Mouse (Mus musculus): ENCODE measurements around the gene Tprkb. TPM values are rescaled to one million over a fixed set of nuclear protein-coding genes. Genes with fewer than 3 reads are reported as not detected.
"Not testable (repeated sequence)": the region's sequence is repeated elsewhere in the genome, so short reads cannot be mapped to it uniquely, and the experiment has no call there.

Gene Tprkb
- polyA plus RNA-seq, 1 experiment from 2014 or later, result 41.0 TPM

GRCm38 (mm10) chr6:85895061-85895648 is 16.5 kb upstream of the Tprkb start:
- H3K36me3 ChIP-seq; H3K4me2 ChIP-seq; ATAC-seq (replicated peaks; ENCODE audit: low FRiP score); H3K27ac ChIP-seq; H3K4me1 ChIP-seq; H3K27me3 ChIP-seq; H3K9ac ChIP-seq; H3K4me3 ChIP-seq (replicated peaks); H3K9me3 ChIP-seq (replicated peaks): not testable (repeated sequence)
- 77% methylated on average over 25 of the region's 25 CpGs for WGBS

GRCm38 (mm10) chr6:85898596-85899475 is 12.8 kb upstream of the Tprkb start:
- not testable (repeated sequence) for H3K4me2 ChIP-seq; H3K36me3 ChIP-seq; H3K9me3 ChIP-seq (replicated peaks); H3K27ac ChIP-seq; H3K27me3 ChIP-seq; H3K9ac ChIP-seq; H3K4me1 ChIP-seq; H3K4me3 ChIP-seq (replicated peaks); ATAC-seq (replicated peaks; ENCODE audit: low FRiP score)
- WGBS, result 77% methylated on average over 7 of the region's 8 CpGs

- H3K9me3 ChIP-seq (replicated peaks), result no peaks in the 10 kb centered on the region
- WGBS, result 96% methylated on average over 2 of the region's 2 CpGs
- H3K9ac ChIP-seq, result no peak overlapping the region
- H3K27ac ChIP-seq, result no peak overlapping the region
- H3K4me3 ChIP-seq (replicated peaks), result no peak overlapping the region
- no peak for ATAC-seq (replicated peaks; ENCODE audit: low FRiP score)
- H3K36me3 ChIP-seq, result no peaks in the 10 kb centered on the region
- no peaks in the 10 kb centered on the region for H3K4me1 ChIP-seq
- H3K27me3 ChIP-seq, result no peaks in the 10 kb centered on the region
- H3K4me2 ChIP-seq, result no peak overlapping the region
These were observed 9.4 kb upstream of the Tprkb start for GRCm38 (mm10) chr6:85902303-85902702.

- H3K27ac ChIP-seq; H3K9me3 ChIP-seq (replicated peaks); H3K36me3 ChIP-seq; H3K27me3 ChIP-seq; H3K4me1 ChIP-seq; H3K9ac ChIP-seq: not testable (repeated sequence)
- peak within 1 kb of the TSS; percentile 53 for H3K4me2 ChIP-seq
- ATAC-seq (replicated peaks; ENCODE audit: low FRiP score), result peak; percentile 67
- WGBS, result 18% methylated on average over 20 of the region's 20 CpGs
- peak within 1 kb of the TSS; percentile 38 for H3K4me3 ChIP-seq (replicated peaks)
These were observed 7.0 kb upstream of the Tprkb start, which contains the start of gene Nat8f4 for GRCm38 (mm10) chr6:85904642-85905061. Gene Nat8f4, minus strand, starts transcription at chr6:85904884.

GRCm38 (mm10) chr6:85906911-85907351 is 4.7 kb upstream of the Tprkb start:
- 0 out of 2 replicates have a peak, but pooled peaks have one; percentile 13 for ATAC-seq (replicated peaks; ENCODE audit: low FRiP score)
- not testable (repeated sequence) for H3K9ac ChIP-seq; H3K4me3 ChIP-seq (replicated peaks); H3K4me2 ChIP-seq; H3K27ac ChIP-seq; H3K9me3 ChIP-seq (replicated peaks); H3K27me3 ChIP-seq; H3K36me3 ChIP-seq; H3K4me1 ChIP-seq
- 61% methylated on average over 2 of the region's 2 CpGs for WGBS

- ATAC-seq (replicated peaks; ENCODE audit: low FRiP score), result no peak
- no peaks in the 10 kb centered on the region for H3K9me3 ChIP-seq (replicated peaks)
- WGBS, result 68% methylated on average over 3 of the region's 3 CpGs
- no peak overlapping the region for H3K4me2 ChIP-seq
- H3K27me3 ChIP-seq, result no peaks in the 10 kb centered on the region
- H3K4me3 ChIP-seq (replicated peaks), result no peak overlapping the region
- H3K9ac ChIP-seq, result no peak overlapping the region
- no peaks in the 10 kb centered on the region for H3K36me3 ChIP-seq
- no peaks in the 10 kb centered on the region for H3K4me1 ChIP-seq
- H3K27ac ChIP-seq, result no peak overlapping the region
These were observed 3.3 kb upstream of the Tprkb start for GRCm38 (mm10) chr6:85908341-85908740.

GRCm38 (mm10) chr6:85909704-85910103 is 2.0 kb upstream of the Tprkb start:
- no peaks in the 10 kb centered on the region for H3K27me3 ChIP-seq
- no peak overlapping the region for H3K4me3 ChIP-seq (replicated peaks)
- no peak for ATAC-seq (replicated peaks; ENCODE audit: low FRiP score)
- no peak overlapping the region for H3K27ac ChIP-seq
- H3K4me1 ChIP-seq, result 0 out of 2 replicates have a peak, but pooled peaks cover 2% of the 10 kb centered on the region
- WGBS, result 90% methylated on average over 1 of the region's 1 CpGs
- no peaks in the 10 kb centered on the region for H3K36me3 ChIP-seq
- no peak overlapping the region for H3K4me2 ChIP-seq
- H3K9ac ChIP-seq, result no peak overlapping the region
- H3K9me3 ChIP-seq (replicated peaks), result no peaks in the 10 kb centered on the region

GRCm38 (mm10) chr6:85915141-85915538 is 3.5 kb downstream of the Tprkb start:
- Histone ChIP-seq H3K4me3 (replicated peaks) (peak overlapping the region; percentile 68), H3K9me3 (replicated peaks) (no peaks in the 10 kb centered on the region), H3K27me3 (no peaks in the 10 kb centered on the region), H3K4me2 (peak overlapping the region; percentile 76), H3K27ac (peak overlapping the region; percentile 94), H3K36me3 (no peaks in the 10 kb centered on the region), H3K9ac (peak overlapping the region; percentile 78), H3K4me1 (peaks cover 13% of the 10 kb centered on the region)
- peak; percentile 19; the same call in 1 of the 2 replicates for ATAC-seq (replicated peaks; ENCODE audit: low FRiP score)
- WGBS, result 3% methylated on average over 11 of the region's 11 CpGs

GRCm38 (mm10) chr6:85915539-85916513 is 4.2 kb downstream of the Tprkb start, which contains the start of gene Nat8f1:
Gene Nat8f1, minus strand, starts transcription at chr6:85915687.
- H3K4me3 ChIP-seq (replicated peaks), result peak within 1 kb of the TSS; percentile 68
- H3K4me1 ChIP-seq, result peaks cover 13% of the 10 kb centered on the region
- H3K4me2 ChIP-seq, result peak within 1 kb of the TSS; percentile 76
- peak within 1 kb of the TSS; percentile 78 for H3K9ac ChIP-seq
- WGBS, result under 1% methylated on average over 61 of the region's 61 CpGs
- peak; percentile 97 for ATAC-seq (replicated peaks; ENCODE audit: low FRiP score)
- not testable (repeated sequence) for H3K9me3 ChIP-seq (replicated peaks); H3K36me3 ChIP-seq; H3K27me3 ChIP-seq
- peak within 1 kb of the TSS; percentile 94 for H3K27ac ChIP-seq

- Histone ChIP-seq H3K4me3 (replicated peaks) (peak overlapping the region; percentile 68), H3K27ac (peak overlapping the region; percentile 94), H3K27me3 (no peaks in the 10 kb centered on the region), H3K4me2 (peak overlapping the region; percentile 76), H3K4me1 (peaks cover 13% of the 10 kb centered on the region), H3K36me3 (peaks cover 6% of the 10 kb centered on the region; the same call in 1 of the 2 replicates), H3K9me3 (replicated peaks) (no peaks in the 10 kb centered on the region), H3K9ac (peak overlapping the region; percentile 78)
- 81% methylated on average over 6 of the region's 6 CpGs for WGBS
- ATAC-seq (replicated peaks; ENCODE audit: low FRiP score), result no peak
These were observed 4.9 kb downstream of the Tprkb start for GRCm38 (mm10) chr6:85916596-85916995.

GRCm38 (mm10) chr6:85918341-85918740 is 6.7 kb downstream of the Tprkb start:
- not testable (repeated sequence) for ATAC-seq (replicated peaks; ENCODE audit: low FRiP score); H3K27ac ChIP-seq; H3K9me3 ChIP-seq (replicated peaks); H3K27me3 ChIP-seq; H3K4me2 ChIP-seq; H3K9ac ChIP-seq; H3K4me3 ChIP-seq (replicated peaks)
- 98% methylated on average over 3 of the region's 3 CpGs for WGBS
- peaks cover 21% of the 10 kb centered on the region for H3K36me3 ChIP-seq
- H3K4me1 ChIP-seq, result peaks cover 13% of the 10 kb centered on the region

Measured in kidney, embryonic 15.5 days (tissue).